Mouse (Mus musculus) adrenal gland, postnatal 25 days (tissue): ENCODE results near the gene Ncapd2. TPM values are rescaled to one million over a fixed set of nuclear protein-coding genes. Genes with fewer than 3 reads are reported as not detected.

Experiments used
- DNase-seq: peaks from one replicate; pipeline ENCODE4 v3.0.0; 2021; ENCODE audit warnings: mixed read lengths
- long read RNA-seq: library from polyadenylated mRNA; stranded (forward); transcript quantifications from one replicate; pipeline ENCODE4 v2.0.0, GENCODE M21; 2021
- total RNA-seq: library from RNA; stranded (reverse); gene quantifications from 2 replicates; pipeline ENCODE4 v1.2.3, GENCODE M21; 2021

Ncapd2 gene
- total RNA-seq, result 35.6 and 48.3 TPM in 2 replicates
- long read RNA-seq, full-length matches to known transcripts, result 9 of 24 reads
- long read RNA-seq, partial matches to known transcripts, result 14 of 24 reads
- long read RNA-seq, other reads (novel, unspliced or antisense), result 1 of 24 reads

GRCm38 (mm10) chr6:125191332-125192015, at the start of gene Ncapd2, which contains the start of gene Mrpl51:
Gene Ncapd2 (minus strand): TSS chr6:125191701.
Gene Mrpl51 (plus strand): TSS chr6:125191801.
- peak; percentile 98 for DNase-seq

GRCm38 (mm10) chr6:125240617-125241016, 49.1 kb upstream of the Ncapd2 start:
- no peak for DNase-seq

- DNase-seq, result no peak
Measured at GRCm38 (mm10) chr6:125239547-125239946, 48.0 kb upstream of the Ncapd2 start.

- DNase-seq, result no peak
Measured at GRCm38 (mm10) chr6:125238396-125238795, 46.9 kb upstream of the Ncapd2 start.

- DNase-seq, result no peak
Measured at GRCm38 (mm10) chr6:125237421-125237820, 45.9 kb upstream of the Ncapd2 start.

GRCm38 (mm10) chr6:125236782-125237181, 45.3 kb upstream of the Ncapd2 start, which contains the start of gene Cd27:
Gene Cd27 (minus strand): TSS chr6:125237010.
- no peak for DNase-seq

- DNase-seq, result no peak
Measured at GRCm38 (mm10) chr6:125236341-125236740, 44.8 kb upstream of the Ncapd2 start.

GRCm38 (mm10) chr6:125234520-125234828, 43.0 kb upstream of the Ncapd2 start:
- DNase-seq, result no peak

GRCm38 (mm10) chr6:125233816-125234519, 42.5 kb upstream of the Ncapd2 start:
- no peak for DNase-seq

- no peak for DNase-seq
Measured at GRCm38 (mm10) chr6:125232516-125232915, 41.0 kb upstream of the Ncapd2 start.

- DNase-seq, result no peak
Measured at GRCm38 (mm10) chr6:125232045-125232437, 40.5 kb upstream of the Ncapd2 start.

- peak; percentile 56 for DNase-seq
Measured at GRCm38 (mm10) chr6:125231117-125232044, 39.9 kb upstream of the Ncapd2 start, which contains the start of gene Tapbpl. Gene Tapbpl (minus strand): TSS chr6:125231860.

GRCm38 (mm10) chr6:125230571-125230970, 39.1 kb upstream of the Ncapd2 start:
- no peak for DNase-seq

GRCm38 (mm10) chr6:125225518-125226115, 34.1 kb upstream of the Ncapd2 start:
- no peak for DNase-seq

- no peak for DNase-seq
Measured at GRCm38 (mm10) chr6:125222577-125222976, 31.1 kb upstream of the Ncapd2 start.

GRCm38 (mm10) chr6:125222146-125222545, 30.6 kb upstream of the Ncapd2 start:
- no peak for DNase-seq

GRCm38 (mm10) chr6:125221115-125221745, 29.7 kb upstream of the Ncapd2 start:
- DNase-seq, result no peak

GRCm38 (mm10) chr6:125218963-125219362, 27.5 kb upstream of the Ncapd2 start:
- DNase-seq, result no peak

GRCm38 (mm10) chr6:125217899-125218298, 26.4 kb upstream of the Ncapd2 start:
- no peak for DNase-seq

GRCm38 (mm10) chr6:125216898-125217297, 25.4 kb upstream of the Ncapd2 start:
- DNase-seq, result peak; percentile 53
